Mouse (Mus musculus) CH12.LX (cell line): ENCODE data around the gene Dnaaf1. TPM values are rescaled to one million over a fixed set of nuclear protein-coding genes. Genes with fewer than 3 reads are reported as not detected.

Experiments
- DNase-seq: peaks from one replicate; pipeline ENCODE4 v3.0.0-alpha.2; 2013; ENCODE audit errors: extremely low read depth
- H3K27ac ChIP-seq: 2 replicates; pipeline ENCODE4 v1.5.1; 2012; ENCODE audit warnings: low read depth, mild to moderate bottlenecking, control low read depth, moderate library complexity; ENCODE audit not compliant: insufficient read depth
- H3K27me3 ChIP-seq: replicated peaks from 2 replicates; pipeline ENCODE3; 2012; ENCODE audit warnings: inconsistent platforms
- H3K36me3 ChIP-seq, 2 experiments: replicated peaks in 1 of 2; 2 replicates each; pipeline versions ENCODE3 to v1.6.1; 2012; ENCODE audit warnings: inconsistent platforms in 1 of 2, low read length in 1 of 2, mild to moderate bottlenecking in 1 of 2, mixed read lengths in 1 of 2, moderate library complexity in 1 of 2; ENCODE audit not compliant: control insufficient read depth in 1 of 2, insufficient read depth in 1 of 2
- H3K4me1 ChIP-seq, 2 experiments: 2 replicates each; pipeline ENCODE4 v1.6.1; 2012; ENCODE audit warnings: inconsistent platforms in 1 of 2, moderate library complexity in 1 of 2; ENCODE audit not compliant: insufficient read depth in 2 of 2, control insufficient read depth in 1 of 2
- H3K4me2 ChIP-seq: 2 replicates; pipeline ENCODE4 v1.6.1; 2012; ENCODE audit warnings: low read depth, mild to moderate bottlenecking, control low read depth; ENCODE audit not compliant: poor library complexity, insufficient read depth, severe bottlenecking
- H3K4me3 ChIP-seq, 3 experiments: fragments of 150-350 bp in 1 of 3; sonication (generic) in 1 of 3; replicated peaks in 1 of 3; 2 replicates each; pipeline versions ENCODE3 to v1.5.1; 2011 to 2012; ENCODE audit warnings: low read depth in 2 of 3, low read length in 2 of 3, mild to moderate bottlenecking in 2 of 3, moderate library complexity in 2 of 3, control low read depth in 1 of 3, improper control_type of control experiment in 1 of 3, inconsistent platforms in 1 of 3, mixed read lengths in 1 of 3; ENCODE audit not compliant: poor library complexity in 1 of 3
- H3K79me2 ChIP-seq: replicated peaks from 2 replicates; pipeline ENCODE4 v1.6.1; 2012; ENCODE audit warnings: mild to moderate bottlenecking, moderate library complexity; ENCODE audit not compliant: control insufficient read depth, poor library complexity, insufficient read depth, severe bottlenecking; ENCODE audit errors: extremely low read depth
- H3K9ac ChIP-seq: 2 replicates; pipeline ENCODE4 v1.6.1; 2012; ENCODE audit warnings: low read depth, mild to moderate bottlenecking, control low read depth, moderate library complexity; ENCODE audit not compliant: insufficient read depth
- H3K9me3 ChIP-seq: replicated peaks from 2 replicates; pipeline ENCODE3; 2012; ENCODE audit warnings: low read length, inconsistent platforms, mixed read lengths
- BHLHE40 ChIP-seq: IDR thresholded peaks from 2 replicates; pipeline ENCODE4 v1.6.1; 2011; ENCODE audit warnings: mild to moderate bottlenecking, low read depth, low read length, improper control_type of control experiment
- CTCF ChIP-seq, 2 experiments: IDR thresholded peaks in 1 of 2; conservative IDR thresholded peaks in 1 of 2; 2 replicates each; pipeline ENCODE4 v1.5.1; 2011 to 2012; ENCODE audit warnings: low read depth in 2 of 2, low read length in 2 of 2, improper control_type of control experiment in 1 of 2, inconsistent platforms in 1 of 2, mild to moderate bottlenecking in 1 of 2, moderate library complexity in 1 of 2
- ETS1 ChIP-seq: conservative IDR thresholded peaks from 2 replicates; pipeline ENCODE4 v1.6.1; 2012; ENCODE audit warnings: low read depth, mild to moderate bottlenecking, inconsistent platforms, low read length, improper control_type of control experiment, moderate library complexity
- HCFC1 ChIP-seq: IDR thresholded peaks from 2 replicates; pipeline ENCODE4 v1.6.1; 2012; ENCODE audit warnings: low read depth, mild to moderate bottlenecking, inconsistent platforms, low read length, improper control_type of control experiment
- JUN ChIP-seq: IDR thresholded peaks from 2 replicates; pipeline ENCODE4 v1.6.1; 2011; ENCODE audit warnings: low read depth, mild to moderate bottlenecking, low read length, improper control_type of control experiment, moderate library complexity; ENCODE audit not compliant: insufficient read depth
- MAX ChIP-seq: IDR thresholded peaks from 2 replicates; pipeline ENCODE4 v1.6.1; 2011; ENCODE audit warnings: low read length, improper control_type of control experiment
- MYC ChIP-seq: IDR thresholded peaks from 2 replicates; pipeline ENCODE4 v1.6.1; 2011; ENCODE audit warnings: low read depth, mild to moderate bottlenecking, improper control_type of control experiment, low read length
- NELFE ChIP-seq: IDR thresholded peaks from 2 replicates; pipeline ENCODE4 v1.6.1; 2011; ENCODE audit warnings: low read depth, low read length, improper control_type of control experiment
- PAX5 ChIP-seq: IDR thresholded peaks from 2 replicates; pipeline ENCODE4 v1.6.1; 2012; ENCODE audit warnings: low read length, inconsistent platforms, mixed read lengths
- POLR2AphosphoS2 ChIP-seq: IDR thresholded peaks from 2 replicates; pipeline ENCODE4 v1.6.1; 2011; ENCODE audit warnings: low read depth, low read length, improper control_type of control experiment
- RAD21 ChIP-seq: IDR thresholded peaks from 2 replicates; pipeline ENCODE4 v1.6.1; 2011; ENCODE audit warnings: low read depth, mild to moderate bottlenecking, low read length, improper control_type of control experiment, moderate library complexity
- SMC3 ChIP-seq: IDR thresholded peaks from 2 replicates; pipeline ENCODE4 v1.6.1; 2011; ENCODE audit warnings: low read depth, low read length, improper control_type of control experiment
- TCF12 ChIP-seq: IDR thresholded peaks from 2 replicates; pipeline ENCODE4 v1.6.1; 2014; ENCODE audit warnings: low read depth, mild to moderate bottlenecking, inconsistent platforms, low read length, improper control_type of control experiment
- USF1 ChIP-seq: IDR thresholded peaks from 2 replicates; pipeline ENCODE4 v1.6.1; 2014; ENCODE audit warnings: low read depth, mild to moderate bottlenecking, inconsistent platforms, low read length, improper control_type of control experiment
- USF2 ChIP-seq: conservative IDR thresholded peaks from 2 replicates; pipeline ENCODE4 v1.6.1; 2011; ENCODE audit warnings: low read depth, low read length, improper control_type of control experiment
- ZNF384 ChIP-seq: IDR thresholded peaks from 2 replicates; pipeline ENCODE4 v1.6.1; 2012; ENCODE audit warnings: low read depth, low read length, improper control_type of control experiment, inconsistent platforms
- dilution Hi-C: fragments of 300-500 bp; cut with MboI; formaldehyde crosslinking; loops from 2 replicates; pipeline ENCODE4 v1.14.3; 2020; ENCODE audit warnings: low sequenced_read_pairs; ENCODE audit not compliant: extremely low pct_unique_long_range_greater_than_20kb, extremely low pct_ligation_motif_present
- in situ Hi-C: fragments of 300-500 bp; cut with MboI; formaldehyde crosslinking; loops from 3 replicates; pipeline ENCODE4 v1.14.3; 2019; ENCODE audit warnings: low sequenced_read_pairs, low pct_ligation_motif_present, low pct_unique_long_range_greater_than_20kb, mixed read lengths
- polyA plus RNA-seq: library from polyadenylated mRNA; unstranded; fragments of >175 nt; gene quantifications from 2 replicates; pipeline ENCODE4 v1.2.1, GENCODE M21; 2012; ENCODE audit warnings: low read depth; ENCODE audit not compliant: insufficient read length
- total RNA-seq, 2 experiments: library from RNA; depleted of rRNA; stranded (reverse); fragments of 300-350 nt in 1 of 2; fragments of >200 nt in 1 of 2; gene quantifications; 2 replicates each; pipeline ENCODE4 v1.2.3; 2012 to 2014

The Dnaaf1 gene
- total and polyA plus RNA-seq, 3 experiments = 0.25 TPM; not detected in 2

- Histone ChIP-seq H3K27ac (no peak overlapping the region), H3K27me3 (peaks cover 12% of the 10 kb centered on the region), H3K36me3 (peaks cover 17 to 23% of the 10 kb centered on the region in 2 experiments), H3K79me2 (peaks cover 10% of the 10 kb centered on the region; the same call in 1 of the 2 replicates), H3K9me3 (peaks cover 14% of the 10 kb centered on the region), H3K4me1 (peaks cover 7 to 21% of the 10 kb centered on the region in 2 experiments), H3K4me3 (no peak overlapping the region), H3K9ac (no peak overlapping the region), H3K4me2 (no peak overlapping the region)
- DNase-seq = no peak
- dilution Hi-C loops (no loop called here), in situ Hi-C loops (loop anchor here (5.0 kb wide), 1 partner anchor 104 kb away; the partner anchor contains the start of gene Slc38a8)
- TF ChIP-seq MYC (peak; percentile 78), ZNF384 (peak; percentile 84), ETS1 (no peak), CTCF (conservative IDR thresholded peaks at IDR 0.05 in 1 of 2, IDR thresholded peaks at IDR 0.05 in 1 of 2; ENCODE audit: low read depth in 2 of 2, low read length in 2 of 2) (peak in 1 of 2 experiments; percentile 61; a peak in 2 of 4 replicates), RAD21 (peak; percentile 11), SMC3 (no peak)
Measured at GRCm38 (mm10) chr8:119606224-119606623, 31.2 kb downstream of the Dnaaf1 start.

- H3K4me1 ChIP-seq = peaks cover 5 to 11% of the 10 kb centered on the region in 2 experiments
- no peak within 1 kb of the TSS for H3K4me3 ChIP-seq
- in situ Hi-C loops (no loop called here), dilution Hi-C loops (no loop called here)
- TF ChIP-seq JUN (no peak), TCF12 (no peak), BHLHE40 (no peak), POLR2AphosphoS2 (no peak)
- no peak for DNase-seq
- peaks cover 19% of the 10 kb centered on the region for H3K9me3 ChIP-seq
- H3K79me2 ChIP-seq = no peaks in the 10 kb centered on the region
- H3K27ac ChIP-seq = no peak within 1 kb of the TSS
- H3K27me3 ChIP-seq = peaks cover 57% of the 10 kb centered on the region
- H3K9ac ChIP-seq = no peak within 1 kb of the TSS
- H3K36me3 ChIP-seq = no peaks in the 10 kb centered on the region
- no peak within 1 kb of the TSS for H3K4me2 ChIP-seq
Measured at GRCm38 (mm10) chr8:119612471-119612870, 37.4 kb downstream of the Dnaaf1 start, which contains the start of gene Adad2. Gene Adad2 (plus strand): TSS chr8:119612747.

GRCm38 (mm10) chr8:119615096-119615495 lies 40.1 kb downstream of the Dnaaf1 start:
- DNase-seq = no peak
- peaks cover 5% of the 10 kb centered on the region for H3K9me3 ChIP-seq
- H3K4me2 ChIP-seq = no peak overlapping the region
- H3K4me1 ChIP-seq = peaks cover 13% of the 10 kb centered on the region in 2 experiments
- in situ Hi-C loops = loop anchor here (5.0 kb wide), 1 partner anchor 178 kb away; no protein-coding TSS in a partner anchor
- peaks cover 77% of the 10 kb centered on the region for H3K27me3 ChIP-seq
- H3K36me3 ChIP-seq = no peaks in the 10 kb centered on the region
- H3K79me2 ChIP-seq = no peaks in the 10 kb centered on the region
- H3K27ac ChIP-seq = no peak overlapping the region
- no peak for TF ChIP-seq SMC3
- TF ChIP-seq NELFE = no peak
- no peak for TF ChIP-seq HCFC1
- no peak for TF ChIP-seq MAX
- no peak for TF ChIP-seq USF2
- TF ChIP-seq USF1 = no peak
- TF ChIP-seq PAX5 = no peak
- H3K9ac ChIP-seq = no peak overlapping the region
- dilution Hi-C loops = no loop called here
- no peak overlapping the region for H3K4me3 ChIP-seq
